Mouse (Mus musculus) liver, embryonic 15.5 days (tissue): ENCODE data around the gene Htr5b. TPM values are rescaled to one million over a fixed set of nuclear protein-coding genes. Genes with fewer than 3 reads are reported as not detected.
A peak's percentile ranks its signal among the peaks of the same experiment; 100 is the strongest.

Experiments used
- ATAC-seq: fragments of 200-750 bp; cut with Nextera tagmentation; 2 replicates; pipeline ENCODE4 v1.8.0; 2017; ENCODE audit warnings: moderate number of reproducible peaks, mild to moderate bottlenecking, moderate library complexity; ENCODE audit not compliant: insufficient read depth
- H3K27ac ChIP-seq: fragments of 300-500 bp; sonication (generic); replicated peaks from 2 replicates; pipeline ENCODE4 v1.5.1; 2015; ENCODE audit warnings: mild to moderate bottlenecking, inconsistent platforms
- H3K27me3 ChIP-seq: fragments of 300-500 bp; sonication (generic); 2 replicates; pipeline ENCODE4 v1.6.1; 2015; ENCODE audit warnings: mild to moderate bottlenecking, inconsistent platforms
- H3K36me3 ChIP-seq: fragments of 300-500 bp; sonication (generic); replicated peaks from 2 replicates; pipeline ENCODE4 v1.6.1; 2015; ENCODE audit warnings: moderate library complexity, mild to moderate bottlenecking, inconsistent platforms
- H3K4me1 ChIP-seq: fragments of 300-500 bp; sonication (generic); replicated peaks from 2 replicates; pipeline ENCODE4 v1.6.1; 2015; ENCODE audit warnings: inconsistent platforms
- H3K4me2 ChIP-seq: fragments of 300-500 bp; sonication (generic); 2 replicates; pipeline ENCODE4 v1.6.1; 2015; ENCODE audit warnings: moderate library complexity, mild to moderate bottlenecking, inconsistent platforms
- H3K4me3 ChIP-seq: fragments of 300-500 bp; sonication (generic); replicated peaks from 2 replicates; pipeline ENCODE4 v1.5.1; 2015; ENCODE audit warnings: mild to moderate bottlenecking, inconsistent platforms
- H3K9ac ChIP-seq: fragments of 300-500 bp; sonication (generic); 2 replicates; pipeline ENCODE4 v1.6.1; 2015; ENCODE audit warnings: moderate library complexity, mild to moderate bottlenecking, inconsistent platforms
- H3K9me3 ChIP-seq: fragments of 300-500 bp; sonication (generic); replicated peaks from 2 replicates; pipeline ENCODE4 v1.6.1; 2016; ENCODE audit warnings: inconsistent platforms
- WGBS: fragments of 180-500 bp; shearing (Covaris S2); methylation state at CpG from one replicate; pipeline ENCODE4 v1.1.7; 2015; ENCODE audit warnings: mixed read lengths; ENCODE audit not compliant: insufficient replicate concordance; 5-methylcytosine and 5-hydroxymethylcytosine counted together
- polyA plus RNA-seq: library from polyadenylated mRNA; unstranded; fragments of >200 nt; fragmentation: Nextera tagmentation; extraction: Ambion mirVana; gene quantifications from 2 replicates; pipeline ENCODE4 v1.2.1, GENCODE M21; 2015

Htr5b gene
- not detected in 2 replicates for polyA plus RNA-seq

DNA sequence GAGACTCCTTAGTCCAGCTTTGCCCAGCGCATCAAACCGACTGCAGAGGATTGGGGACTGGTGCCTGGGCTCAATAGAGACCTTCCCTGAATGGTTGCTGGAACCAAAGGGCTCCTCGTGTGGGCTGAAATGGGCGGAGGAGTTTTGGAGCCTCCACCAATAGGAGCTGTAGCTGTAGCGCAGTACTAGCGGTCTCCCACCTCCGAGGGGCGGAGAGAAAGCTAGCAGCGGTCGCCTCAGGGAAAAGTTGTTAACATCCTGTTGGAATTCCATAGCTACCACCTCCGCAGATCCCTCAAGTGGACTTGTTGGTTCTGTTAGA lies at the start of gene Htr5b:
TSS of gene Htr5b (minus strand) at position 67 of the 322 bp plus-strand sequence.
- H3K4me1 ChIP-seq: no peaks in the 10 kb centered on the region
- no peaks in the 10 kb centered on the region for H3K36me3 ChIP-seq
- no peak within 1 kb of the TSS for H3K27ac ChIP-seq
- peak within 1 kb of the TSS; percentile 30 for H3K4me2 ChIP-seq
- peaks cover 35% of the 10 kb centered on the region for H3K27me3 ChIP-seq
- 6% methylated on average over 11 of the region's 11 CpGs for WGBS
- no peak for ATAC-seq
- H3K4me3 ChIP-seq: no peak within 1 kb of the TSS
- no peak within 1 kb of the TSS for H3K9ac ChIP-seq
- H3K9me3 ChIP-seq: no peaks in the 10 kb centered on the region

DNA sequence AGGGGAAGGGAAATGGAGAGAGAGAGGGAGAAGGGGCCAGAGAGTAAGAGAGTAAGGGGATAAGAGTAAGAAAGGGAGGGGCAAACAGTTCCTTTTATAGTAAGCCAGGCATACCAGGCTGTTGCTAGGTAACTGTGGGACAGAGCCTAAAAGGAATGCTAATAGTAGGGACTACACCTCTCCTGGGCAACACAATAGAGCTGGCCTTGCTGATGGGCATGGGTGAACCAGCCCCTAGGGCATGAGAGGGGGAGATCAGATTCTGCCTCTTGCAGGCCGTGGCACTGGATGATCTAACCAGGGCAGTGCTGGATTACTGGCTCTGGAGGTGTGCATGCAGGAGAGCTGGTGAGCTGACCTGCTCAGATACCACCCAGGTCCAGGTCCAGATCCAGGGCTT lies 49.2 kb upstream of the Htr5b start:
- no peaks in the 10 kb centered on the region for H3K4me1 ChIP-seq
- 38% methylated on average over 1 of the region's 1 CpGs for WGBS
- no peak for ATAC-seq
- no peak overlapping the region for H3K27ac ChIP-seq
- no peaks in the 10 kb centered on the region for H3K9me3 ChIP-seq
- H3K27me3 ChIP-seq: no peaks in the 10 kb centered on the region
- no peak overlapping the region for H3K9ac ChIP-seq
- no peak overlapping the region for H3K4me3 ChIP-seq
- no peak overlapping the region for H3K4me2 ChIP-seq
- H3K36me3 ChIP-seq: no peaks in the 10 kb centered on the region

DNA sequence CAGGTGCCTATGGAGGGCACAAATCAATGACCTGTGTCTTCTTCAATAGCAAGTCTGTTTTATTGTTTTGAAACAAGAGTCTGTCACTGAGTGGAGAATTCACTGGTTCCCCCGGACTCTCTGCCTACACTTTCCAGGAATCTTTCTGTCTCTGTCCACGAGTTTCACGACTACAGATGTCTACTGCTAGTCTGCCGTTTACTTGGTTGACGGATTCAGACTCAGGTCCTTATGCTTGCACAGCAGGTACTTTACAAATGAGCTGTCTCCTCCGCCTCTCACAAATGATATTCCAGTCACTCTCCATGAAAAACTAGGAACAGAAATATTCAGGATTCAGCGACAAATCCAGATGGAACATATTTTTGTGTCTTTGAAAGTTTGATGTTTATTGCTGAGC lies 42.3 kb upstream of the Htr5b start:
- no peak for ATAC-seq
- H3K4me2 ChIP-seq: no peak overlapping the region
- no peak overlapping the region for H3K27ac ChIP-seq

DNA sequence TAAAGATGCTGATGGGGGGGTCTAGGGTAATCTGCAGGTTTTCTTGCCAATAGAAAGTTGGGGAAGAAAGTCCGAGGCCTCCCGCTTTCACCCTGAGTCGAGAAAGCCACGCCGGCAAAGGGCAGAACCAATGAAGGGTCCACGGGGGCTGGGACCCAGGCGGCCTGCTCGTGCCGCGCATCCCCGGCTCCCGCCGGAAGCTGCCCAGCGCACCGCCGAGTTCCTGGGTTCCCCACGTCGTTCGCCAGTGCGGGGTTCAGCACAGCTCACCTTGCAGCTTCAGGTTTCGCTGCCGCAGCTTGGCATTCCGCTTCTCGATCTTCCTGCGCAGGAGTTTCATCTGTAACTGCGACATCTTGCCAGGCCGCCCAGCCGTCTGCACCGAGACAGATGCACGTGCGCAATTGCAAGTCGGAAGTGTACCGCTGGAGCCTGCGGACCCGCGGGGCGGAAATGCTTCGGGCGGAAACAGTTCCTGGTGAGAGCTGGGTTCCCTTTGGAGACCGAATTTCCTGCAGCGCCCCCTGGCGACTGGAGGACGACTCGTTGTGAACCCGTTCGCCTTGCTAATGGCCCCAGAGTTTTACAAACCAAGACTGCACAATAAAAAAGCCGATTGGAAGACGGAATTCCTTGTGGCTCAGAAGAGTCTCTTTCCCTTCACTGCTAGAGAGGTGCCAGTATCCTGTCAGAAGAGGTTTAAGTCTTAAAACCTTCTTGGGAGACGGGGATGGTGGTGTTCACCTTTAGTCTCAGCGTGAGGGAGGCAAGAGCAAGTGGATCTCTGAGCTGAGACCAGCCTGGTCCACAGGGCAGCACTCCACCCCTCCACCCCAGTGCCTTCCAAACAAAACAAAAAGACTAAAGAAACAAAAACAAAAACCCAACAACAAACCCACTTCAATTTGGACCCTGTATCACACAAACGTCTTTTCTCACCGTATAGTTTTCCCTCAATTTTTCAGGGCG lies 39.5 kb upstream of the Htr5b start, which contains the start of gene Ddx18:
TSS of gene Ddx18 (minus strand) at position 469 of the 969 bp plus-strand sequence.
- Histone ChIP-seq H3K27me3 (no peaks in the 10 kb centered on the region), H3K9me3 (no peaks in the 10 kb centered on the region), H3K36me3 (peaks cover 24% of the 10 kb centered on the region), H3K4me3 (peak within 1 kb of the TSS; percentile 84), H3K9ac (peak within 1 kb of the TSS; percentile 67), H3K4me2 (peak within 1 kb of the TSS; percentile 73), H3K27ac (no peak within 1 kb of the TSS), H3K4me1 (peaks cover 5% of the 10 kb centered on the region; the same call in 1 of the 2 replicates)
- peak; percentile 93 for ATAC-seq
- WGBS: 5% methylated on average over 53 of the region's 53 CpGs

More for the DNA sequence above, 42.3 kb upstream of the Htr5b start:
- no peak overlapping the region for H3K9ac ChIP-seq
- H3K4me1 ChIP-seq: peaks cover 5% of the 10 kb centered on the region; the same call in 1 of the 2 replicates
- no peaks in the 10 kb centered on the region; the same call in 1 of the 2 replicates for H3K36me3 ChIP-seq
- H3K27me3 ChIP-seq: no peaks in the 10 kb centered on the region
- no peak overlapping the region for H3K4me3 ChIP-seq
- 73% methylated on average over 7 of the region's 7 CpGs for WGBS
- no peaks in the 10 kb centered on the region for H3K9me3 ChIP-seq

DNA sequence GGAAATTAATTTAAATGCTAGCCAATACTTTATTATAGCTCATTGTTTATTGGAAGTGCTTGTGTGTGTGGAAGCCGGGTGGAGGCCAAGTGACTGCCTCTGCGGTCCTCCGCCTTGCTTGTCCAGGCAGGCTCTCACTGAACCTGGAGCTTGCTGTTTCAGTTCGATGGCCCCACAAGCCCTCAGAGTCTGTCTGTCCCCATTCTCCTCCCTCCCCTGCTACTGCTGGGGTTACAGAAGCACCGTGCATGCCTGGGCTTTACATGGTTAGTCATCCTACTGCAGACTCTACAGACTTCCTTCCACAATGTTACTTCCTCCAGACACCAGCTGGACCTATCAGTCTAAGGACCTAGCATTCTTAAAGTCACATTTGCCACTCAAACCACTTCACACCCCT lies 29.6 kb upstream of the Htr5b start:
- Histone ChIP-seq H3K4me1 (no peaks in the 10 kb centered on the region), H3K27me3 (no peaks in the 10 kb centered on the region), H3K36me3 (peaks cover 88% of the 10 kb centered on the region), H3K9me3 (no peaks in the 10 kb centered on the region), H3K27ac (no peak overlapping the region), H3K9ac (no peak overlapping the region), H3K4me2 (no peak overlapping the region), H3K4me3 (no peak overlapping the region)
- 70% methylated on average over 5 of the region's 5 CpGs for WGBS
- ATAC-seq: no peak

DNA sequence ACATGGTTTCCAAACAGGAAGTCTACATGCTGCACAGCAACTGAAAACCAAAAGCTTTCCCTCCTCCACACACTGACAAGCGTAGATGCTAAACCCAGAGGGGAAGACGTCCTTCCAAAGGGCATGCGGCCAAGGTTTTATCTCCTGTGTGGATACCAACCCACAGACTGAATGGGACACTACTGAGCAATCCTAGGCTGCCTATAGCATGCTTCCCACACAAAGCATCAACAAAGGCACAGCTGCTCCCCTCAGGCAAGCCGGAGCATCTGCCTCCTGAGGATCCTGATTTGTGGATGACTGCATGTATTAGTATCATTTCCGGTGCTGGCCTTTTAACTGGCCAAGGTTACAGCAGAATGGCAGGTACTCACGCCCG lies 23.2 kb upstream of the Htr5b start:
- H3K9me3 ChIP-seq: no peaks in the 10 kb centered on the region
- no peak overlapping the region for H3K27ac ChIP-seq
- no peak overlapping the region for H3K9ac ChIP-seq
- peaks cover 7% of the 10 kb centered on the region for H3K4me1 ChIP-seq
- ATAC-seq: no peak
- WGBS: 74% methylated on average over 7 of the region's 7 CpGs
- H3K4me3 ChIP-seq: no peak overlapping the region
- H3K36me3 ChIP-seq: peaks cover 39% of the 10 kb centered on the region
- no peak overlapping the region for H3K4me2 ChIP-seq
- no peaks in the 10 kb centered on the region for H3K27me3 ChIP-seq

DNA sequence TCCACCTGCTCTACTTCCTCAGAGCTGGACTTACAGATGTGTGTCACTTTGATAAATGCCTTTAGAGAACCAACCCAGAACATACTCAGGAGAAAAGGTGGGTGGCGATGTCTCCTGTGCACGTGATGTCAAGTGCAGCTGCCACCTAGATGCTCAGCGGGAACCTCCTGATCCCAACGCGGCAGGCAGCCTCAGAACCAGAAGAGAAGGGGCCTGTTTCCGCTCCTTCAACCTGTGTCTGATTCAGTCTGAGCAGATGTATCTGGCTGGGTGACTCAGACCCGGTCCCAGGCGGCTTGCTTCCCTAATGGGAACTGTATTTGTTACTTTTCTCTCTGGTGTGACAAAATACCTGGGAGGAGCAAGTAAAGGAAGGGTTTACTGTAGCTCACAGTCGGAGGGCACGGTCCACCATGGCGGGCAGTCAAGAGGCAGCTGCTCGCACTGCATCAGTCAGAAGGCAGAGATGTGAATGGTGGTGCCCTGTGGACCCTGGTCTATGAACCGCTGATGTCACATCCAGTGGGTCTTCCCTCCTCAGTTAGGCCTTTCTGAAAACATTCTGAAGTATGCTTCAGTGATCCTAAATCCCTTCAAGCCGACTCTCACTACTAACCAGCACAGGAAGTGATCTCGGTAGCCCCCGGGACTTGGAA lies 22.7 kb upstream of the Htr5b start:
- H3K9ac ChIP-seq: no peak overlapping the region
- H3K27me3 ChIP-seq: no peaks in the 10 kb centered on the region
- no peak overlapping the region for H3K27ac ChIP-seq
- ATAC-seq: no peak
- no peak overlapping the region for H3K4me2 ChIP-seq
- WGBS: 71% methylated on average over 16 of the region's 16 CpGs
- H3K4me1 ChIP-seq: peaks cover 7% of the 10 kb centered on the region
- H3K36me3 ChIP-seq: peaks cover 33% of the 10 kb centered on the region
- no peak overlapping the region for H3K4me3 ChIP-seq
- H3K9me3 ChIP-seq: no peaks in the 10 kb centered on the region

DNA sequence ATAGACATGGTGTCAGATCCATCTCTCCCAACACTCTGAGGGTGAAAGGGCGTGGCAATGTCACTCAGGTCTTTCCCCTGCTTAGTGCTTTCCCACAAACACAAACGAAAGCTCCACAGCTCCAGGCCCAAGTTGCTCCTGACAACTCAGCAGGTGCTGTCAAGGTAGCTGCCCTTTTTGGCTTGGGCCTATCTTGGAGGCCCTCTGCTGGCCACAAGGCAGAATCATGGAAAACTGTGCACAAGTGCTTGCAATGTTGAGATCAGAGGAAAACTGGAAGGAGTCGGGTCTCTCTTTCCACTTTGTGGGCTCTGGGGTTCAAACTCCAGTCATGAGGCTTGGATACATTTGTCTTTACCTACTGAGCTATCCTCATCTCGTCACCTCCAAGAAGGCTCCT lies 21.2 kb upstream of the Htr5b start:
- H3K4me1 ChIP-seq: peaks cover 7% of the 10 kb centered on the region
- no peak overlapping the region for H3K4me2 ChIP-seq
- peaks cover 19% of the 10 kb centered on the region for H3K36me3 ChIP-seq
- no peak overlapping the region for H3K9ac ChIP-seq
- no peak overlapping the region for H3K4me3 ChIP-seq
- H3K27me3 ChIP-seq: no peaks in the 10 kb centered on the region
- ATAC-seq: no peak
- no peaks in the 10 kb centered on the region for H3K9me3 ChIP-seq
- 55% methylated on average over 4 of the region's 4 CpGs for WGBS
- H3K27ac ChIP-seq: no peak overlapping the region

DNA sequence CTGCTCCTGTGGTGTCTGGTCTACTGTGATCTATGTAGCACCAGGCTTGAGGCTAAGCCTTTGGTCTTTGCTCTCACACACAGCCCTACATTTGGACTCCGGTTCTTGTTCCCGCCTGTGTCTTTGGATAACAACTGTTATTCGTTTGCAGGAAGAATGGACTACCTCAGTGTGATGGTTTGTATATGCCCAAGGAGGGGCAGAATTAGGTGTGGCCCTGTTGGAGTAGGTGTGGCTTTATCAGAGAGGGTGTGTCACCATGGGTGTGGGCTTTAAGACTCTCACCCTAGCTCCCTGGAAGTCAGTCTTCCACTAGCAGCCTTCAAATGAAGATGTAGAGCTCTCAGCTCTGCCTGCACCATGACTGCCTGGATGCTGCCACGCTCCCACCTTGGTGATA lies 20.4 kb upstream of the Htr5b start:
- peaks cover 7% of the 10 kb centered on the region for H3K4me1 ChIP-seq
- peaks cover 13% of the 10 kb centered on the region; the same call in 1 of the 2 replicates for H3K36me3 ChIP-seq
- no peak overlapping the region for H3K4me3 ChIP-seq
- no peak overlapping the region for H3K27ac ChIP-seq
- no peaks in the 10 kb centered on the region for H3K27me3 ChIP-seq
- no peak for ATAC-seq
- H3K9ac ChIP-seq: no peak overlapping the region
- WGBS: 71% methylated on average over 4 of the region's 4 CpGs
- no peaks in the 10 kb centered on the region for H3K9me3 ChIP-seq
- no peak overlapping the region for H3K4me2 ChIP-seq

DNA sequence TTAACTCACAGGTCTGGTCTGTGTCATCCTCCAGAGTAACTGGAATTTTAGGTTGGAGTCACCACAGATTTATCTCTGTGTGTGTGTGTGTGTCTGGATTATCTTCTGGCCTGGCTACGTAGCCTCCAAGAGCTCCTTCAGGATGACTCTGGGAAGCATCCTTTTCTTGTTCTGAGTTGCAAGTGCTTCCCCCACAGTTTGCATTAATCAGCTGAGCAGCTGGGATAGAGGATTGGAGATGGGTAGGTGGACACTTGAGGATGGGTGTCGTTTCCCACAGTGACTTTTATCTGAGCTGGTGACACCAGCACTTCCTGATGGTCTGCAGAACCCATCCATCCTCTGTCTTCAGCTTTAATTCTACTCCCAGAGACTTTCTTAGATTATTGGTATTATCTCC lies 18.6 kb upstream of the Htr5b start:
- H3K36me3 ChIP-seq: 0 out of 2 replicates have a peak, but pooled peaks cover 6% of the 10 kb centered on the region
- H3K9me3 ChIP-seq: no peaks in the 10 kb centered on the region
- no peak for ATAC-seq
- 44% methylated on average over 2 of the region's 2 CpGs for WGBS
- peaks cover 7% of the 10 kb centered on the region for H3K4me1 ChIP-seq
- H3K4me3 ChIP-seq: no peak overlapping the region
- no peak overlapping the region for H3K27ac ChIP-seq
- H3K4me2 ChIP-seq: no peak overlapping the region
- no peaks in the 10 kb centered on the region for H3K27me3 ChIP-seq
- H3K9ac ChIP-seq: no peak overlapping the region

DNA sequence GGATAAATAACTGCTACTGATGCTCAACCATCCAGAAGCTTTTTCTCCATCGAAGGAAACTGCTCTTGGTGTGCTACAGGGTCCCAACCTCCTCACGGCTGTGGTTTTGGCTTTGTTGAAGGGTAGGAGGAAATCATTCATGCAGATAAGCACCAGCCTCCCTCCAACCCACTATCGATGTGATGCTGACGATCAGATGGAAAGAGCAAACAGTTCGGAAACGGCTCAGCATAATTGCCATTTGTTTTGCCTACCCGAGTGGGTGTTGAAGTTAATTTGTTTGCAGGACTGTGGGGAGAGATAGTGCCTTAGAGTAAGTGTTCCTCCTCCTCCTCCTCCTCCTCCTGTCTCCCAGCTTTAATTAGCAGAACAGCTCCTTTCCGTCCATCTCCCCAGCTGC lies 12.1 kb upstream of the Htr5b start:
- Histone ChIP-seq H3K4me2 (no peak overlapping the region), H3K9ac (no peak overlapping the region), H3K4me3 (no peak overlapping the region), H3K27me3 (no peaks in the 10 kb centered on the region), H3K4me1 (no peaks in the 10 kb centered on the region), H3K36me3 (no peaks in the 10 kb centered on the region), H3K9me3 (no peaks in the 10 kb centered on the region), H3K27ac (no peak overlapping the region)
- 28% methylated on average over 8 of the region's 8 CpGs for WGBS
- ATAC-seq: no peak
